Mouse (Mus musculus): ENCODE measurements at regions not wholly inside any gene's neighbourhood (a gene's known extent, or its start where the extent isn't known, plus 50 kb on each side); places are given as distances from the start of the nearest gene placed in this dataset.

- H3K36me3 ChIP-seq (ENCODE audit: control insufficient read depth, insufficient read depth, low read length) = no peaks in the 10 kb centered on the region
- H3K9me3 ChIP-seq (ENCODE audit: control insufficient read depth, low read length) = no peaks in the 10 kb centered on the region
- H3K4me2 ChIP-seq = no peak overlapping the region
- ATAC-seq (ENCODE audit: low FRiP score) = peak; percentile 92
- H3K27me3 ChIP-seq (ENCODE audit: control insufficient read depth, insufficient read depth, low read length) = no peaks in the 10 kb centered on the region
- no peak overlapping the region for H3K4me3 ChIP-seq (ENCODE audit: low read depth, low read length)
- no peak for DNase-seq (ENCODE audit: low spot score, missing footprints)
- peaks cover 3% of the 10 kb centered on the region; the same call in 1 of the 2 replicates for H3K4me1 ChIP-seq (ENCODE audit: control insufficient read depth, insufficient read depth, low read length)
- no peak overlapping the region for H3K9ac ChIP-seq (ENCODE audit: low read length)
- no peak overlapping the region for H3K27ac ChIP-seq (ENCODE audit: low read depth, low read length)
- WGBS = 62% methylated on average over 8 of the region's 8 CpGs
Observed at GRCm38 (mm10) chr1:26229291-26230053, 400.0 kb upstream of the Adgrb3 start.

GRCm38 (mm10) chr1:26204443-26204842, 374.9 kb upstream of the Adgrb3 start:
- no peak overlapping the region for H3K9ac ChIP-seq (ENCODE audit: low read length)
- no peaks in the 10 kb centered on the region for H3K4me1 ChIP-seq (ENCODE audit: control insufficient read depth, insufficient read depth, low read length)
- WGBS = 79% methylated on average over 1 of the region's 1 CpGs
- H3K27ac ChIP-seq (ENCODE audit: low read depth, low read length) = no peak overlapping the region
- no peaks in the 10 kb centered on the region for H3K9me3 ChIP-seq (ENCODE audit: control insufficient read depth, low read length)
- ATAC-seq (ENCODE audit: low FRiP score) (no peak), DNase-seq (ENCODE audit: low spot score, missing footprints) (no peak)
- H3K27me3 ChIP-seq (ENCODE audit: control insufficient read depth, insufficient read depth, low read length) = no peaks in the 10 kb centered on the region
- H3K4me3 ChIP-seq (ENCODE audit: low read depth, low read length) = no peak overlapping the region
- H3K4me2 ChIP-seq = no peak overlapping the region
- H3K36me3 ChIP-seq (ENCODE audit: control insufficient read depth, insufficient read depth, low read length) = no peaks in the 10 kb centered on the region
